Mouse (Mus musculus) mesoderm, embryonic 11.5 days (tissue): ENCODE results near the gene 2010111I01Rik.
A peak's percentile ranks its signal among the peaks of the same experiment; 100 is the strongest.

Experiments
- DNase-seq: peaks from one replicate; pipeline ENCODE4 v3.0.0-alpha.2; 2012; ENCODE audit warnings: low read depth, low spot score

The 2010111I01Rik gene

DNA sequence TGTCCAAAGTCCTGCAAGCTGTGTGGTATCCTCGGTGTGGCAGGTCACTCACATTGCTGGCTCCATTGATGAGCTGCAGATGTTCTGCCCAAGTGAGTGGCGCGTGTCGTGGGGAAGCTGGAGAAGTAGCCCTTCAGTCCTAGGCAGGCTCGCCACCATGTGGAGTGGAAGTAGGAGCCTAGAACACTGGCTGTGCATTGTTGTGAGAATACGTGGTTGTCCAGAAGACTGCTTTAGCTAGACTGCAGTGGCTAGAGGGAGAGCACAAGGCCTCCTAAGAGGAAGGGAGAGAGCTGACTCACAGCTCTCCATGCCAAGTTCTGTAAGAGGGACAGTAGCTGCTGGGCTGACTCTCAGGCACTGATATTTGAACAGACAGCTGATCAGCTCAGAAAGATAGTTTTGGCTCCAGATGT is 293.5 kb downstream of the 2010111I01Rik start:
- no peak for DNase-seq

GRCm38 (mm10) chr13:63258671-63259070 is 294.0 kb downstream of the 2010111I01Rik start:
- no peak for DNase-seq

DNA sequence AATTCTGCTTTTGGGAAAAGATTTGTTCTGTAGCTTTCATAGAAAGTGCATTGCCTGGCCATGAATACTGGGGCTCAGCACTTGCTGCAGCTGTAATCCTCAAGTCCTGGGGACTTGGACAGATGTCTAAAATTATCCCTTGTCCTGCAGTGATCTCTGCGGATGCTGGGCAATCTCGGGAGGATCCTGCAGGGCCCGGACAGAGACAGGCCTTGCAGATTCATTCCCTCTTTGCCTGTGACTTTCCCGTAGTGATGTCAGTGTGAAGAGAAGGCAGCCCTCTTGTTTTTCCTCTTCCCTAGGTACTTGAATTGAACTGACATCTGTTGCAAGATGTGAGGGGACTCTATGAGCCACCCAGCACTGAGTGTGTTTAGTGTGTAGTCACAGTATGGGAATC is 295.4 kb downstream of the 2010111I01Rik start:
- DNase-seq: no peak

- DNase-seq: no peak
Measured at GRCm38 (mm10) chr13:63260753-63261631, 296.3 kb downstream of the 2010111I01Rik start.

DNA sequence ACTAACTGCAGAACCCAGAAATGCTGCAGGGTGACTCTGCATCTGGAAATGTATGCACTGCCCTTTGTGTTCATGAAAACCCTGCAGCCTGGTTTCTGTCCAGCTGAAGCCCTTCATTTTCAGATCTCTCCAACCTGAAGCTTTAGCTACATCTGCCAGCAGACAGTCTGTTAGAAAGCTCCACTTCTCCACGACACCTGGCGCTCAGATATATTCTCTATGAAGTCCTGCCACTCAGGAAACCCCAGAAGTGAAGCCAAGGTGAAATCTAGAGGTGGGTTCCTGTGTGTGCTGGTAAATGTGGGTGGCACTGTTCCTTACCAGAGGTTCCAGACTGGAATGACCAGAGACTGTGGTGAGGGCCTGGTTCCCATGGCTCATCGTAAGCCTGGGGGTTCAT is 297.0 kb downstream of the 2010111I01Rik start:
- DNase-seq: no peak

GRCm38 (mm10) chr13:63262168-63262957 is 297.7 kb downstream of the 2010111I01Rik start:
- DNase-seq: no peak

- DNase-seq: no peak
Measured at GRCm38 (mm10) chr13:63268371-63268770, 303.7 kb downstream of the 2010111I01Rik start.

- no peak for DNase-seq
Measured at GRCm38 (mm10) chr13:63268776-63269175, 304.1 kb downstream of the 2010111I01Rik start.

DNA sequence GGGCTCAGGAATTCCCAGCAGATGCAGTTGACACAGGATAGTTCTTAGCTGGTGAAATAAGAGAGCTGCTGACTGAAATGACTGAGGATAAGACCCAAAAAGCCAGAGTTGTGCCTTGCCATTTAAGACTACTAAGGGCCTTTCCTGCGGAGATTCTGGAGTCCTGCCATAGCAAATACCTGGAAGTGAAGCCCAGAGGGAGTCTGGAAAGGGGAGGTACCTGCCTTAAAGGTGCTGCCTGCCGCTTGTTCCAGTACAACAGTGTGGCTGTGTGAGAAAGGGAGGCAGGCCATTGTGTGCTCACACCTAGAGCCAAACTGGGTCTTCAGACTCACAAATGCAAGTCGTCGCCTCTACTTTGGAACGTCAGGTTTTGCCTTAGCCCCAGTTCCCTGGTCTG is 305.5 kb downstream of the 2010111I01Rik start:
- no peak for DNase-seq

- DNase-seq: no peak
Measured at GRCm38 (mm10) chr13:63272017-63272601, 307.4 kb downstream of the 2010111I01Rik start.

GRCm38 (mm10) chr13:63272602-63273229 is 308.0 kb downstream of the 2010111I01Rik start:
- peak; percentile 70 for DNase-seq

- no peak for DNase-seq
Measured at GRCm38 (mm10) chr13:63273859-63274258, 309.2 kb downstream of the 2010111I01Rik start.

DNA sequence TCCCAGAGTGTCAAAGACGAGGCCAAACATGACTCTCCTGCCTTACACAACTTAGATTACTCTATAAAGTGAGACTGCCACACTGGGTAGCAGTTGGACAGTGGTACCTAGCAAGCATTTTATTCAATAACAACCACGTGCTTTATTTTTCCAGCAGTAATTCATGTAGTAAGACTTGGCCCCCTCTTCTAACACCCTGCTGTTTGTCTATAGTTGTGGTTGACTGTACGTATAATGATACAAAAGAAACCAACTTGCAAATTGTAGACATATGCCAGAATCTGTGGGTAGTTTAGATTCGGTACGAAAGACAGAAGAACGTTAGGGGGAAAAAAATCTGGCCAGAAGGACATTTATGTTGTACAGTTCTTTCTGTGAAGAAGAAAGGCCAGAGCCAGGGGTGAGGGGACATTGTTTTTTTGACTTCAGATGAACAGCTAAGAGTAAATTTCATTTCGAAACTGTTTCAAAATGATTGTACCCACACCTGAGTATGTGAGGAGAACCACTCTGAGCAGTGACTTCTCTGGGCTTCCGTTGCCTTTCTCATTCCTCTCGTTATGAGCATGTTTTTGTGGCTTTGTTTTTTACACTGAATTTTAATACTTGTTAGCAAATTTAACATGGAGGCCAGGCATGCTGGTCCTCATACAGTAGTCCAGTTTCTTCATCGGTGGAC is 309.9 kb downstream of the 2010111I01Rik start:
- DNase-seq: no peak

DNA sequence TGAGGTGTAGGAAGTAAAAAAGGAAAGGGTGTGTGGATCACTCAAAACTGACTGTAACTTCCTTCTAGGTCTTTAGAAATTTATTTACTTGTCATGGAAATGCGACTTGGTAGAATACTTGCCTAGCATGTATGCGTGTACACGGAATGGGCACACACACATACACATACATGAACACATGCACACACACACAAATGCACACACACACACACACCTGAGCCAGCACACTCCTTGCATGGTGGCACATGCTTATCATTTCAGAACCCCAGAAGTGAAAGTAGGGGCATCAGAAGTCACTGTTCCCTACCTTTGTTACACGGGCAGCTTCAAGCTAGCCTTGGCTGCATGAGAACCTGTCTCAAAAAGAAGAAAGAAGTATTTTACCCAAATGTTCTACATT is 311.7 kb downstream of the 2010111I01Rik start:
- DNase-seq: no peak

DNA sequence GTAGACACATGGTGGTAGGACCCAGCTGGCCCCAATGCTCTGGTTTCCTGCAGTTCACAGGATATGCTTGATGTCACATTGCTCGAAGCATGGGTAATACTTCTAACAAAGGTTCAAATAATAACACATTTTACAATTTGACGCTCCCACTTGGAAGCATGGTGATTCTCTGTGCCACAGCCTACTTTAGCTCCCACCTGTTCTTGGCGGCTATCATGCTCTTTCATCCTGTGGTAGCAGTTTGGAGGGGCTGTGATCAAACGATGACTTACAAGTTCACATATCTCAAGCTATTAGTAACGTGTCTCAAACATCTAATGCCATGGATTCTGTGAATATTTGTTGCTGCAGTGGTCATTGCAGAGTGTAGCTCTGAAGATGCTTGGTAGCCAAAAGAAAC is 312.6 kb downstream of the 2010111I01Rik start:
- DNase-seq: no peak

GRCm38 (mm10) chr13:63278141-63278631 is 313.5 kb downstream of the 2010111I01Rik start:
- no peak for DNase-seq

DNA sequence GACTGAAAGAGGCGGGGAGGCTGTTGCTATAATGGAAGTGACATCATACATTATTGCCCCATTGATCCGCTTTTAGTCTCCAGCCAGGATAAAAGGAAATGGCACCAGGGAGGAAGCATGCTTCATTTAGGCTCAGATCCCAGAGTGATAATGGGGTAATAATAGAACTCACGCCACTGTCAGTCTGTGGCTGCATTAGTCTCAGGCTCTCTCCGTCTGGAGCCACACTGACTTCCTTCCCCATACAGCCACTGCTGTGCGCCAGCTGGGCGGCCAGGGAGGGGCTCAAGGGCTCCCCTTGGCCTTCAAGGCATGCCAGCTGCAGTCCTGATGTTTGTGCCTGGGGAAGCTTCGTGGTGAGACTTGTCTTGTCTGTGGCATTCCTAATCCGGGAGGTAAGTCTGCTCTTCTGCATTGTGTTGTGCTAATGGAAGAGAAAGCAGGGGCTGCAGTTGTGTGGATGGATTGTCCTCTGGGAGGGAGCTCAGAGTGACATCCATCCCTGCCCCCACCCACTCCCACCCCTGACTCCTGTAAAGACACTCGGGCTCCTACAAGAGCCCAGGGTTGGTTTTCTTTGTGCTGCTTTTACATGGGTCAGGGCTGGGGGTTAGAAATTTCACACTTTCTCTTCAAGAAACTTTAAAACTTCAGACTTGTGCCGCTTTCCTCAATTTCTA is 314.2 kb downstream of the 2010111I01Rik start:
- peak; percentile 81 for DNase-seq

- no peak for DNase-seq
Measured at GRCm38 (mm10) chr13:63279807-63280206, 315.1 kb downstream of the 2010111I01Rik start.

DNA sequence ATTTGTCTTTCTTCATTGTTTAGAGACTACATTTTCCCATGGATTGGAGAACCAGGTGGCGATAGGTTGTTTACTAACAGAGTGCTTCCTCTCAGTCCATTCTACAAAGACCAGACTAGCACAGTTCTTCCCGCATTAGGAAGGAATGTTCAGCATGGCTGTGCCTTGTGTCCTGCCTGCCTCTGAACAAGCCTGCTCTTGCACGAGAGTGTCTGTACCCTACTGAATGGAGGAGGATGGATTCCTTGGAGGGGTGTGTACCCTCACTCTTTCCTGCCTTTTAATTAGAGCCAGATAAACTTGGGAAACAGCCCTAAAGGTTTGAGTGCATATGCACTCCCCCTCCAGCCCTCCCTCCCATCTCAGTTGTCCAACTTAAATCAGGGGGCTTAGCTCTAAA is 315.7 kb downstream of the 2010111I01Rik start:
- no peak for DNase-seq

- no peak for DNase-seq
Measured at GRCm38 (mm10) chr13:63281206-63281605, 316.5 kb downstream of the 2010111I01Rik start.
